ENCODE assay signal across 24 mouse cellular contexts in genomic region chr9:95327771-95328170, GRCm38 (mm10).
DNase-seq lines count a peak whose midpoint lies in the region; ATAC-seq and TF ChIP-seq lines count a peak whose summit lies in the region.
"Had no signal": no experiment of that assay in that cellular context is flagged by ENCODE, and none has a peak within 500 bp of the region (broad histone marks: within the 10 kb centered on the region; RNA-seq: fewer than 3 reads in every experiment).

No protein-coding gene starts in this region.

- no peak overlapping the region for H3K4me2 ChIP-seq in intestine, embryonic 15.5 days (replicated peaks)
- H3K4me2 ChIP-seq in intestine, postnatal 0 days (replicated peaks; ENCODE audit: low read depth), result no peak overlapping the region
- H3K4me2 ChIP-seq in lung, postnatal 0 days (replicated peaks; ENCODE audit: low read depth, low read length), result no peak overlapping the region
- H3K4me2 ChIP-seq: forebrain, embryonic 13.5 days; hindbrain, embryonic 13.5 days; limb, embryonic 13.5 days; lung, embryonic 14.5 days had no signal

- no peak overlapping the region for H3K4me3 ChIP-seq in intestine, embryonic 15.5 days (replicated peaks)
- no peak overlapping the region for H3K4me3 ChIP-seq in intestine, postnatal 0 days (ENCODE audit: low read depth, low read length)
- no peak overlapping the region for H3K4me3 ChIP-seq in lung, postnatal 0 days (ENCODE audit: low read depth, low read length)
- H3K4me3 ChIP-seq in lung, adult 2 months (replicated peaks; ENCODE audit: extremely low read depth, low read depth, low read length), result no peak overlapping the region
- H3K4me3 ChIP-seq: forebrain, embryonic 13.5 days; heart, embryonic 10.5 days; hindbrain, embryonic 13.5 days; limb, embryonic 13.5 days; liver, embryonic 12.5 days had no signal

- H3K9me3 ChIP-seq in intestine, embryonic 15.5 days, result no peaks in the 10 kb centered on the region
- no peaks in the 10 kb centered on the region for H3K9me3 ChIP-seq in intestine, postnatal 0 days (ENCODE audit: control insufficient read depth)
- no peaks in the 10 kb centered on the region for H3K9me3 ChIP-seq in lung, postnatal 0 days (ENCODE audit: low read length)
- H3K9me3 ChIP-seq: forebrain, embryonic 13.5 days; heart, embryonic 10.5 days; hindbrain, embryonic 13.5 days; limb, embryonic 13.5 days; liver, embryonic 12.5 days had no signal

- DNase-seq in lung, postnatal 0 days (ENCODE audit: low spot score), result peak; percentile 26
- no peak for DNase-seq in lung, adult 2 months
- peak; percentile 41 for DNase-seq in induced T-regulatory cell, adult 2 months (ENCODE audit: low read depth)
- peak; percentile 11 for DNase-seq in lung, postnatal 25 days (ENCODE audit: low spot score)
- no peak for DNase-seq in c-Kit-positive CD71-positive TER-119-positive erythroid progenitor cells, embryonic 14.5 days (ENCODE audit: low spot score)
- DNase-seq: adrenal gland, adult 8-10 months; B cell, adult 2 months; cerebellum, adult 11 months; cerebellum, adult 9-10 months; cerebellum, postnatal 36 days; gastrocnemius, postnatal 10 days; heart, postnatal 4 days; kidney, adult 2 months; lung, embryonic 14.5 days; right cerebral cortex, postnatal 25 days had no signal

- WGBS in intestine, embryonic 15.5 days, result 20% methylated on average over 3 of the region's 3 CpGs
- WGBS in intestine, postnatal 0 days, result 27% methylated on average over 3 of the region's 3 CpGs
- 45% methylated on average over 3 of the region's 3 CpGs for WGBS in lung, postnatal 0 days
- WGBS in lung, adult 2 months, result 53% methylated on average over 3 of the region's 3 CpGs

- TF ChIP-seq EP300 in lung, postnatal 0 days (IDR thresholded peaks at IDR 0.05), result no peak

- TF ChIP-seq CTCF in intestine, postnatal 0 days (IDR thresholded peaks at IDR 0.05; ENCODE audit: low read depth), result no peak
- no peak for TF ChIP-seq CTCF in lung, postnatal 0 days (IDR thresholded peaks at IDR 0.05)
- no peak for TF ChIP-seq CTCF in lung, adult 2 months (IDR thresholded peaks at IDR 0.05; ENCODE audit: insufficient read depth, low read length)

- H3K4me1 ChIP-seq in intestine, embryonic 15.5 days (replicated peaks), result no peaks in the 10 kb centered on the region
- no peaks in the 10 kb centered on the region for H3K4me1 ChIP-seq in intestine, postnatal 0 days (replicated peaks; ENCODE audit: control insufficient read depth, insufficient read depth, low read length)
- H3K4me1 ChIP-seq in lung, postnatal 0 days (ENCODE audit: insufficient read depth, low read depth, low read length), result no peaks in the 10 kb centered on the region
- no peaks in the 10 kb centered on the region for H3K4me1 ChIP-seq in lung, adult 2 months (ENCODE audit: control insufficient read depth, insufficient read depth, low read length)

- no peak overlapping the region for H3K27ac ChIP-seq in intestine, embryonic 15.5 days
- no peak overlapping the region for H3K27ac ChIP-seq in intestine, postnatal 0 days (ENCODE audit: low read depth, low read length)
- no peak overlapping the region for H3K27ac ChIP-seq in lung, postnatal 0 days (ENCODE audit: low read length)
- H3K27ac ChIP-seq: forebrain, embryonic 13.5 days; hindbrain, embryonic 13.5 days; limb, embryonic 13.5 days; liver, embryonic 12.5 days had no signal

- H3K36me3 ChIP-seq in intestine, embryonic 15.5 days, result no peaks in the 10 kb centered on the region
- H3K36me3 ChIP-seq in intestine, postnatal 0 days (ENCODE audit: control insufficient read depth, insufficient read depth), result no peaks in the 10 kb centered on the region
- no peaks in the 10 kb centered on the region for H3K36me3 ChIP-seq in lung, postnatal 0 days (ENCODE audit: insufficient read depth, low read length)
- H3K36me3 ChIP-seq: G1E; heart, embryonic 10.5 days; hindbrain, embryonic 13.5 days; limb, embryonic 13.5 days; liver, embryonic 12.5 days had no signal

- no peaks in the 10 kb centered on the region for H3K27me3 ChIP-seq in intestine, embryonic 15.5 days (replicated peaks)
- H3K27me3 ChIP-seq in intestine, postnatal 0 days (replicated peaks; ENCODE audit: control insufficient read depth, insufficient read depth, low read length), result no peaks in the 10 kb centered on the region
- no peaks in the 10 kb centered on the region for H3K27me3 ChIP-seq in lung, postnatal 0 days (replicated peaks; ENCODE audit: insufficient read depth, low read length)
- H3K27me3 ChIP-seq: forebrain, embryonic 13.5 days; hindbrain, embryonic 13.5 days; limb, embryonic 13.5 days; liver, embryonic 12.5 days had no signal

- ATAC-seq in intestine, embryonic 15.5 days, result 0 out of 2 replicates have a peak, but pooled peaks have one; percentile 31
- no peak for ATAC-seq in intestine, postnatal 0 days
- ATAC-seq in lung, postnatal 0 days, result peak; percentile 33; the same call in 1 of the 2 replicates
- ATAC-seq: forebrain, embryonic 13.5 days; midbrain, embryonic 16.5 days had no signal

- no peak overlapping the region for H3K9ac ChIP-seq in intestine, embryonic 15.5 days
- no peak overlapping the region for H3K9ac ChIP-seq in intestine, postnatal 0 days (ENCODE audit: low read depth, low read length)
- H3K9ac ChIP-seq in lung, postnatal 0 days (replicated peaks; ENCODE audit: low read depth), result no peak overlapping the region
- H3K9ac ChIP-seq: forebrain, embryonic 13.5 days; hindbrain, embryonic 13.5 days; limb, embryonic 13.5 days; liver, embryonic 12.5 days; lung, embryonic 14.5 days had no signal

- no peak for TF ChIP-seq POLR2A in lung, adult 2 months (IDR thresholded peaks at IDR 0.05; ENCODE audit: borderline replicate concordance, extremely low read depth, low read depth, low read length)

Comparison
In these comparisons a context has a peak if more than half of its experiments do, and no peak if none do; other contexts are left out.
1. DNase-seq: peak in lung, postnatal 0 days (single experiment), induced T-regulatory cell, adult 2 months (single experiment) and lung, postnatal 25 days (single experiment); none in lung, adult 2 months (single experiment) and c-Kit-positive CD71-positive TER-119-positive erythroid progenitor cells, embryonic 14.5 days (single experiment).